Mouse (Mus musculus) ovary, postnatal 36 days (tissue): ENCODE data around the gene Rabl2.

Experiments
- DNase-seq: peaks from one replicate; pipeline ENCODE4 v3.0.0; 2022; ENCODE audit warnings: low spot score, mixed read lengths

Gene Rabl2

DNA sequence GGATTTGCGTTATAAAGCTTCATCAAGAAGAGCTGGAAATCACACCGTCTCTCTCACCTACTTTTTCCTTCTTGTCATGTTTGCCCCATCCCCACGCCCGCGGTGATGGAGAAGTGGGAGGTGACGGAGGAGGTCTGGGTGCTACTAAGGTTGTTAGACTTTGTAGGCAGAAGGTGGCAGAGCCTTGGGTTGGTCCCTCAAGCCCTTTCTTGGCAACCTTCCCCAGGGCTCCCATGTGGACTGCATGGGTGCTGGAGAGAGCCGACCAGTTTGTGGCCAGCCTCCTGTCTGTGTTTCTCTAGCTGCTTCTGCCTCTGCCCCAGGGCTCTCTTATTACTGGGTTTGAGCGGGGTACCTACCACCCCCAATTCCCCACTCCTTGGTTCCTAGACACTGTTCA, 41.2 kb downstream of the Rabl2 start:
- DNase-seq: no peak

DNA sequence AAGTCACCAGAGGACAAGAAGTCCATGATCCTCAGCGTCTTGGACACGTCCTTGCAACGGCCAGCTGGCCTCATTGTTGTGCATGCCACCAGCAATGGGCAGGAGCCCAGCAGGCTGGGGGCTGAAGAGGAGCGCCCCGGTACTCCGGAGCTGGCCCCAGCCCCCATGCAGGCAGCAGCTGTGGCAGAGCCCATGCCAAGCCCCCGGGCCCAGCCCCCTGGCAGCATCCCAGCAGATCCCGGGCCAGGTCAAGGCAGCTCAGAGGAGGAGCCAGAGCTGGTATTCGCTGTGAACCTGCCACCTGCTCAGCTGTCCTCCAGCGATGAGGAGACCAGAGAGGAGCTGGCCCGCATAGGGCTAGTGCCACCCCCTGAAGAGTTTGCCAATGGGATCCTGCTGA, 42.9 kb downstream of the Rabl2 start:
- peak; percentile 22 for DNase-seq

DNA sequence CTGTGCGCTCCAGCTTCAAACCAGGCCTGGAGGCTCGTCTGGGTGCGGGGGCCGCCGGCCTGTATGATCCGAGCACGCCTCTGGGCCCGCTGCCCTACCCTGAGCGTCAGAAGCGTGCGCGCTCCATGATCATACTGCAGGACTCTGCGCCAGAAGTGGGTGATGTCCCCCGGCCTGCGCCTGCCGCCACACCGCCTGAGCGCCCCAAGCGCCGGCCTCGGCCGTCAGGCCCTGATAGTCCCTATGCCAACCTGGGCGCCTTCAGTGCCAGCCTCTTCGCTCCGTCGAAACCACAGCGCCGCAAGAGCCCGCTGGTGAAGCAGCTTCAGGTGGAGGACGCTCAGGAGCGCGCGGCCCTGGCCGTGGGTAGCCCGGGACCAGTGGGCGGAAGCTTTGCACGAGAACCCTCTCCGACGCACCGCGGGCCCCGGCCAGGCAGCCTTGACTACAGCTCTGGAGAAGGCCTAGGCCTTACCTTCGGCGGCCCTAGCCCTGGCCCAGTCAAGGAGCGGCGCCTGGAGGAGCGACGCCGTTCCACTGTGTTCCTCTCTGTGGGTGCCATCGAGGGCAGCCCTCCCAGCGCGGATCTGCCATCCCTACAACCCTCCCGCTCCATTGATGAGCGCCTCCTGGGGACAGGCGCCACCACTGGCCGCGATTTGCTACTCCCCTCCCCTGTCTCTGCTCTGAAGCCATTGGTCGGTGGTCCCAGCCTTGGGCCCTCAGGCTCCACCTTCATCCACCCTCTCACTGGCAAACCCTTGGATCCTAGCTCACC, 43.7 kb downstream of the Rabl2 start:
- DNase-seq: peak; percentile 14

DNA sequence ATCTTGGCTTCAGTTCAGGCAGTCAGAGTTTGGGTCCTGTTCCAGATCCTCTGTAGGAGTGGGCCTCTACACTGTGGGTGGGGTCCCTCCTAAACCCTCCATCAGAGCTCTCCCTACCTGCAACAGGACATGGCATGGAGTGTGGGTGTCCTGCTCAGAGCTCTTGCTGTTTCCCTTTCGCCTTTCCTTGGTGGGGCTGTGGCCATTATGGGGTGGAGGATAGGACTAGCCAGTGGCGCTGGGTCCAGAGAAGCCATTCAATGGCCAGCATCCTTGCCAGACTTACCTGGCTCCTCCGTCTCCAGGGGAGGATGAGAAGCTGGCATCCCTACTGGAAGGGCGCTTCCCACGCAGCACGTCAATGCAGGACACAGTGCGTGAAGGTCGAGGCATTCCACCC, 44.4 kb downstream of the Rabl2 start:
- DNase-seq: no peak

DNA sequence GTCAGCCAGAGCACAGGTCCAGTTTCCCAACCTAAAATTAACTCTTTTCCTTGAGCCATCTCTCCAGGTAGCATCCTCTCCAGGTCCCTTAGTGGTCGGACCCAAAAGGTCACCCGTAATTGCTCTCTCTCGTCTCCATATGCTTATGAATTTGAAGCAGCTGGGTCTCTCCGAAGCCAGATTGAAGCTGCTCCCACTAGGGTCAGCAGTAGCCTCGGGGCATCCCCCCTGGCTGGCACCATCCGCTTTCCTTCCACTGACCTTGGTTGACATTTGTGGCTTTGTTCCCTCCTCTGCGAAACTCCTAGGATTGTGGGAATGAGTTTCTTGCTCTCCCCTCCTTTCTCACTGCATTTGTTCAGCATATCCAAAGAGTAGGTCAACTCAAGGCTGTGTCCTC, 47.6 kb downstream of the Rabl2 start:
- DNase-seq: no peak

DNA sequence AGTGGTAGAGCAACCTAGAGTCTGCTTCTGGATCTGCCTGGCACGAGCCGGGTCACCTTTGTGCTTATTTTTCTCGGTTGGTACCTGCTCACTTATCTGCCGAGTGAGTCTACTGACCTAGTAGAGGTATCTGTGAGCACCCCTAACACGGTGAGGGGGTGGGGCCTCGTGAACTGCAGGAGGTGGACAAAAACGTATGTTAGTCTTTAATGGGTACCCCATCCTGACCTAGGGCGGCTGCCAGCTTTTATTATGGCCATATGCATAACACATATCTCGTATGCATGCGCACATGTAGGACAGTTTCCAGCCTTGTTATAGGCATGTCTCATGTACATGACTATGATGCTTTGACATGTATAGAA, 57.9 kb downstream of the Rabl2 start:
- no peak for DNase-seq

DNA sequence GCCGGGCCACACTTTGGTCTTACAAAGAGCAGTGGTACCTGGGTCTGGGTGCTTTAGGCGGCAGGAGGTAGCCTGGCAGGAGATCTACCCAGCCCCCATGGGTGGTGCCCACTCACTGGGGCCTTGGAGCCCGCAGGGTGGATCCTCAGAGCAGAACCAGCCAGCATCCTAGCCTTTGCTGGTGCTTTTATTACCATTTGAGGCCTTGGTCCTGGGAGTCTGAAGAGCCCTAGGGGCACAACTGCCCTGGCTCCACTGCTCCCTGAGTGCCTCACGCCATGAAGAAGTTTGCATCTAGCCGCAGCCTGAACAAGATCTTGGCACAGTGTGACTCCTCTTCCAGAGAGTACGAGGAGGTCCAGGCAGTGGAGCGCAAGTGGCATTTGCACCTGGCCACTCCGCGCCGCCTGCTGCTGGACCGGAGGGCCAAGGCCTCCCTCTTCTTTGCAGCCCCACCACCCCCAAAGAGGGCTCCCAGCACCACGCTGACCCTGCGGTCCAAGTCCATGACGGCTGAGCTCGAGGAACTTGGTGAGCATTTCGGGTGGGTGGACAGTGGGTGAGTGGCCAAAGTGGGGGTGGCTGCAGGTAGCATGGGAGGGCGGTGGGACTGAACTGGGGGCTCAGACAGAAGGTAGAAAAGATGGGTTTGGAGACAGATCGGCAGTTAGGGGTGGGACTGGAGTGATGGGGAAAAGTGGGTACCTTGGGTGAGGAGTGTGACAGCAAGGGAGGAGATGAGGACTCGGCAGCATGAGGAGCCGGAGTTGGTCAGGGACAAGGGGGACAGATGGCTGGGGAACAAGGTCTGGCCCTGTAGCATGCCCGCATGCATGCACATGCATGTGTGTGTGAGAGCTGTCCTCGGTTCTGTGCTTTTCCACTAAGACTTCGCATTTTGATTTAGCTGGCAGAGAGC, 58.5 kb downstream of the Rabl2 start:
- no peak for DNase-seq
